Mouse (Mus musculus) gastrocnemius, postnatal 10 days (tissue): ENCODE measurements at regions not wholly inside any gene's neighbourhood (a gene's known extent, or its start where the extent isn't known, plus 50 kb on each side); places are given as distances from the start of the nearest gene placed in this dataset.

Experiments
- DNase-seq: peaks from one replicate; pipeline ENCODE4 v3.0.0; 2021; ENCODE audit warnings: mixed read lengths
- microRNA-seq, 2 experiments: library from miRNA; unstranded; fragments of <30 nt; microRNA quantifications; one replicate each; pipeline ENCODE4 v1.2.0; 2021

GRCm38 (mm10) chr1:77279566-77279965 lies 235.3 kb downstream of the Epha4 start:
- DNase-seq = no peak

- DNase-seq = no peak
Measured at GRCm38 (mm10) chr1:77280373-77281038, 234.4 kb downstream of the Epha4 start.

GRCm38 (mm10) chr1:77281741-77282140 lies 233.1 kb downstream of the Epha4 start:
- DNase-seq = no peak

DNA sequence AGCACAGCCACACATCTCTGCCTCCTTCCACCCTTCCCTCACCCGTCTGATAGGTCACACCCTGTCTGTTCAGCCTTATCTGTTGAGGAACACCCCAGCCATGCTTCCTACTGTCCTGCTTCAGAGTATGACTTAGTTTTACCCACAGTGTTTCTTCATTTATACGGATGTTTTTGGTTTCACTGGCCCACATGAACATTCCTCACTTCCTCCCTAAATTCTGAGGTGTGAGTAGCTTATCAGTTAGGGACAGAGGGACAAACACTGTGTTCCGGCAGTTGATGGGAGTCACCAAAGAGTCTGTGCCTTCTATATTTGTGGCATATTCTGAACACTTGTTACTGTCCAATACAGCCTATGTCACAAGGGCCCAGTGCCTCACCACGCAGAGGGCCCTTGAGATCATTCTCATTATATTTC lies 216.2 kb downstream of the Epha4 start:
- DNase-seq = no peak

- no peak for DNase-seq
Measured at GRCm38 (mm10) chr1:77300806-77301205, 214.1 kb downstream of the Epha4 start.

DNA sequence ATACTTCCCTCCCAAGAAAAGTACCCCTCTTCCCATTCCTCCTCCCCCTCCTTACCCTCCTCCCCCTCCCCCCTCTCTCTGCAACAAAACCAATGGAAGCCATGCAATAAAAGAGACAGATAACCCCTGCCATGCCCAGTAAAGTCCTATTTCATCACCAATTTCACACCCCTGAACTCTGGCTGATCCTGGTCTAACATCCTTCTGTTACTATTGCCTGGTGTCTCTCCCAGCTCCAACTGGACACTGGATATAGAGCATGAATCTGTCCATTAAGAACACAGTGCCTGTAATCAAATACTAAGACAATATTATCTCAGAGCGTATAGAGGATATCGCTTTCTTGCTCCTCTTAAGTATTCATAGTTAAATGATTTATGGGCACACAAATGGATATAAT lies 210.1 kb downstream of the Epha4 start:
- DNase-seq = no peak

DNA sequence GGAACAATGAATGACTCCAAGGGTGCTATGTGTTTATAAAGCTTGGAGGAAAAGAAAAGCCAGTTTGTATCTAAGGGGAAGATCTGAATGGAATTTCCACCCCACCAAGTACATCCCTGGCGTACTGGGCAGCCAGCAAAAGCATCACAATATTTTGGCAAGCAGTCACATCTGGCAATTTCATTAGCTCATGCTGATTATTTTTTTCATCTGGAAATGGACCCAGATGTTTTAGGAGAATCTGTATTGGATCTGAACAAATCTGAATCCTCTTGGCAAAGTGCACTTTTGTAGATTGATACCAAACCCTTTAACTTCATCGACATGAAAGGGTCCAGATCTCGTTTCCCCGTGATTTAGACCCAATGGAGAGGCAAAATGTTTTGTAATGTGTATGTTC lies 207.1 kb downstream of the Epha4 start:
- DNase-seq = no peak

- DNase-seq = no peak
Measured at GRCm38 (mm10) chr1:77313119-77313518, 201.8 kb downstream of the Epha4 start.

DNA sequence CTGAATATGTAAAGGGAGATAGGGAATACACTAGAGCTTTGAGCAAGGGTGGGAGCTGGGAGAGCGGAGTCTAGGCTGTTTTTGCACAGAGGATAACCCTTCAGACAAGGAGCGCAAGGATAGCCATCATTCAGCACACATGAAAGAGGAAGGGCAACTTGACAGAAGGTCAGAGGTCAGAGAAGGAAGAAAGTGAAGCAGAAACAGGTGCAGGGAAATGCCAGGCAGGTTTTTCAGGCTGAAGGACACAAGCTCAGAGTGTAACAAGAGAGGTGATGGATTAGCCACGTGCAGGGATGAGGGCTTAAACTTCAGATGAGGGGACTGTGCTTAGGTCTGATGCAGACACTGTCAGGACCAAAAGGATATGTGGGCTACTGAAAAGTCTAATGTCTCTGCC lies 199.5 kb downstream of the Epha4 start:
- no peak for DNase-seq

DNA sequence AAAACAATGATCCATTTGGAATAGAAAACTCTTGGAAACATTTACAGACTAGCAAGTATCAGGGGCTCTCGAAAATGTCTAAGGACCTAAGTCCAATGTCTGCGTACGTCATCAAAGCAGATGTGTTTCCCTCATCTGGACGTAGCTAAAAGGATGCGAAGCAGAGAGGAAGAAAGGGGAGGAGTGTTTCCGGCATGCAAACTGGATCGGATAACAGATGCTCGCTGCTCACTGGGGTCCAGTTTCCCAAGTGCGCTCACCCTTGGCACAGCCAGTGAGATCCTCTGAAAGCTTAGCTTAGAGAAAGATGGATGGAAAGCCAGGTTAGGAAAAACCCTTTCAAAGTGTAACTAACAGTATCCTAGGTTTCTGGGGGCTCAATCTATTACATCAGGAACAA lies 198.7 kb downstream of the Epha4 start:
- no peak for DNase-seq

Small RNAs in the stretch of these regions (microRNA-seq; reads per million reads assigned to microRNA genes)
- 0 reads per million in 2 experiments for gene Mir6343
